Mouse (Mus musculus) kidney, adult 2 months (tissue): ENCODE measurements around the gene Dlg3.

Experiments
- CTCF ChIP-seq: fragments of 200-500 bp; conservative IDR thresholded peaks from 2 replicates; pipeline ENCODE4 v1.5.1; 2011; ENCODE audit warnings: low read depth, mild to moderate bottlenecking, control low read depth, low read length, moderate library complexity, mixed read lengths; ENCODE audit not compliant: insufficient read depth, insufficient read length
- POLR2A ChIP-seq: fragments of 200-500 bp; IDR thresholded peaks from one replicate; pipeline ENCODE4 v1.6.1; 2011; ENCODE audit warnings: low read depth, low read length, control low read depth

- no peak for TF ChIP-seq CTCF
- TF ChIP-seq POLR2A: no peak
These were observed 48.2 kb downstream of the Dlg3 start for GRCm38 (mm10) chrX:100815766-100816165.
